Mouse (Mus musculus) heart, adult 10 weeks (tissue): ENCODE results near the gene Rad1. TPM values are rescaled to one million over a fixed set of nuclear protein-coding genes. Genes with fewer than 3 reads are reported as not detected.

ENCODE experiments used
- polyA plus RNA-seq: library from polyadenylated mRNA; stranded (reverse); fragments of 350-450 nt; fragmentation: Illumina TruSeq; extraction: RNeasy Lipid Tissue Mini Kit (QIAGEN cat#74804); gene quantifications from one replicate; pipeline ENCODE4 v1.2.3, GENCODE M21; 2014; ENCODE audit warnings: low read depth, low replicate concordance

Gene Rad1
- polyA plus RNA-seq: 11.1 TPM

GRCm38 (mm10) chr15:10485484-10486364 is at the start of gene Rad1, which contains the start of gene Brix1:
TSS of gene Rad1 (plus strand) at chr15:10486018.
TSS of gene Brix1 (minus strand) at chr15:10485947.

GRCm38 (mm10) chr15:10470151-10470831 is 15.5 kb upstream of the Rad1 start, which contains the start of gene Dnajc21:
TSS of gene Dnajc21 (minus strand) at chr15:10470516.

Other genes with a start within 250 kb of the Rad1 start
- gene Gm21973, start 160.6 kb upstream of the Rad1 start, polyA plus RNA-seq: not detected
- gene Agxt2, start 127.5 kb upstream of the Rad1 start, polyA plus RNA-seq: not detected
- 40.3 TPM for gene Dnajc21, start 15.5 kb upstream of the Rad1 start, polyA plus RNA-seq
- gene Brix1, start 71 bp upstream of the Rad1 start, polyA plus RNA-seq: 19.3 TPM
- gene Ttc23l, start 72.7 kb downstream of the Rad1 start, polyA plus RNA-seq: not detected
- gene Rai14, start 228.6 kb downstream of the Rad1 start, polyA plus RNA-seq: 3.7 TPM